Mouse (Mus musculus): Measurements from ENCODE around the gene Trim8.
A peak's percentile ranks its signal among the peaks of the same experiment; 100 is the strongest.

Gene Trim8

DNA sequence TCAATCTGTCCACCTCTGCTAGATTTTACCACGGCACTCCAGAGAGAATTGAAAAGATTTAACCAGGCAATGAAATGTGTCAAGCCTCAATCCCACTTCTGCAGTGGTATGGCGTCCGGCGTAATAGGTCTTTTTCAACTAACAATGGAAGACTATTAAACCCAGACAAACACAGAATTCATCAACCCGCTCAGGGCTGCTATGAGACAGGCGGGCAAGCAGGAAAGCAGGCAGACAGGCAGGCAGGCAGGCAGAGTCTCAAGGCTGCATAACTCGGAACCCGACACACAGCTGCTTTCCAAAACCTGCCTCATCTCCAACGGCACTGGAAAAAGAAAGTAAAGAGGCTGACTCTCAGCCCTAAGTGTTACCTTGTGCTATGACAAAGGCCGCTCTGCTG, 46.6 kb downstream of the Trim8 start:
- no peak for DNase-seq (ENCODE audit: extremely low spot score, low spot score)

DNA sequence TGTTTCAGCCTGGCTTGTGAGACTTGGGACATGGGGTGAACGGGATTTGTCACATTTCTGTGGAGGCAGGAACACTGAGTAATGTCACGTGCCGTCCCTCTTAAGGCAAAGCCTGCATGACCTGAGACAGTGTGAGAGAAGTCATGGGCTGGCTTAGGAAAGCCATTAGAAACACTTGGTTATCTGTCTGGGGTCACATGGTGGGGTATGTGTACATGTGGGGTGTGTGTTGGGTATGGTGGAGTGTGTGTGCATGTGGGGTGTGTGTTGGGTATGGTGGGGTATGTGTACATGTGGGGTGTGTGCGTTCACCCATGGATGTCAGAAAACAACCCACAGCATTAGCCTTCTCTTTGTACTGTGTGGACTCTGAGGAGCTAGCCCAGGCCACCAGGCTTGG, 48.9 kb downstream of the Trim8 start:
- no peak for DNase-seq (ENCODE audit: extremely low spot score, low spot score)

DNA sequence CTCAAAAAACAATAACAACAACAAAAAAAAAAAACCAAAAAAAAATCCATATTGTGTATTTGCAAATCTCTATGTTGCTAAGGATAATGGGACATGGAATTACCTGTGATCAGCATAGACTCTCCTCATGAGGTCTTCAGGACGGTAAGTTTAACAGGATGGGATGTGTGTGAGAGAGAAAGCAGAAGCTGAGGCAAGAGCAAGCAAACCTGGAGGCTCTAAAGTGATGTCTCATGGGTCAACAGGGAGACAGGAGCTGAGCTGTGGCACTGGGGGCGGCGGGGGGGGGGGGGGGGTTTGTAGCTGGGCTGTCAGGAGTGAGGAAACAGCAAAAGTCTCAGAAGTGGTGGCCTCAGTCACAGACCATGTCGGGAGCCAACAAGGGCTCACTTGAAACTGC, 51.0 kb downstream of the Trim8 start:
- no peak for DNase-seq (ENCODE audit: extremely low spot score, low spot score)

DNA sequence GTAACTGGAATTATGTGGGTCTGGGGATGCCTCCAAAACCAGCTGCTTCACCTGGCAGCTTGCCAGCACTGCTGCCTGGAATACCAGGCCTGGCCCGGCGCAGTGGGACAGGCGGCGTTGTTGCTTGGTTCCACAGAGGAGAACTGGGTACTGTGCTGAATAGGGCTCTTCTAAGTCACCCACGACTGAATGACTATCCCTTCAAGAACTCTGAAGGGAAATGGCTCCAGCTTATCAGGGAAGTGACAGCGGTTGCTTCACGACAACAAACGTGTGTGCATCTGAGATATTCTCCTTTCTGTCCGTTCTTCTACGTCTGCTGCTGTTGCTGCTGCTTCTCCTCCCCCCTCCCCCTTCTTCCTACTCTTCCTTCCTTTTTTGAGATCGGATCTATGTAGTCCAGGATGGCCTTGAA, 52.0 kb downstream of the Trim8 start:
- no peak for DNase-seq (ENCODE audit: extremely low spot score, low spot score)

DNA sequence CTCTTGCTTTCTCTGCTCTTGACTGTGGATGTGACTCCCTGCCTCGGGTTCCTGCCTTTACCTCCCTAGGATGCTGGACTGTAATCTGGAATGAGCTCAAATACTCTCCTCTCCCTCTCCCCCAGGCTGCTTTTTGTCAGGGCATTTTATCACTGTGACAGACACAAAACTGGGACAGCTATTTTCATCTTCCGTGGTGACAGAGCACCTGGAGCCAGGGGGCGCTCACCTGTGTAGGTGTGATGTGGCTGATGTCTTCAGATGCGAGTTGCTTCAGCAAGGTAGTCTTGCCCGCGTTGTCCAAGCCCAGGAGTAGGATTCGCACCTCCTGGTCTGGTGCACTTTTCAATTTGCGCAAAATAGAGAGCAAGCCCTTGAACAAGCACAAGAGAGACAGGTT, 56.5 kb downstream of the Trim8 start:
- no peak for DNase-seq (ENCODE audit: extremely low spot score, low spot score)

DNA sequence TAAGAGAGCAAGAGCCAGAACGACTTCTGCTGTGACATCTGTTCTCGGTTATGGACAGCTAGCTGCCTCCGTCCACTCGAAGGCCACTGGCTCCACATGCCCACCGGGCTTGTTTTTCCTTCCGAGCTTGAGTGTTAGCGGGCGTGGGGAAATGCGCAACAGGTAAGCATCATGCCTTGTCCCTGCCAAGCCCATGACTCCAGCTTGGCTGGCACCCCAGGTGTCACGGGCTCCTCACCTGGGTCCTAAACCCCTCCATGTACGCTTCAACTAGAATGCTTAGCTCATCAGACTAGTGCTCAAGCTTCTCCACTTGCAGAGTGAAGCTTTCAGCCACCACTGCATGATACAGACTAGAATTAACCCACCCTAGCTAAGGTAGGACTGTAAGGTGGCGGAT, 57.1 kb downstream of the Trim8 start:
- DNase-seq (ENCODE audit: extremely low spot score, low spot score): no peak

DNA sequence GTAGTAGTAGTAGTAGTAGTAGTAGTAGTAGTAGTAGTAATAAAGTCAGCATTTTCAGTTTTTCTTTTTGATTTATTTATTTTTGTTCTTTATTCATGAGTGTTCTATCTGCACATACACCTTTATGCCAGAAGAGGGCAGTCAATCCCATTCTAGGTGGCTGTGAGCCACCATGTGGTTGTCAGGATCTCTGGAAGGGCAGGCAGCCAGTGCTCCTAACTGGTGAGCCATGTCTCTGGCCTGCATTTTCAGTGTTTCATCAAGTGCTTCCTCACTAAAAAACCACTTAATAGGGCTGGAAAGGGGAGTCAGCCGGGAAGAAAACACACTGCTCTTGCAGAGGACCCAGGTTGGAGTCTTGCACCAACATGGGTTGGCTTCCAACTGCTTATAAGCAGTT, 60.6 kb downstream of the Trim8 start:
- peak; percentile 29 for DNase-seq (ENCODE audit: extremely low spot score, low spot score)

DNA sequence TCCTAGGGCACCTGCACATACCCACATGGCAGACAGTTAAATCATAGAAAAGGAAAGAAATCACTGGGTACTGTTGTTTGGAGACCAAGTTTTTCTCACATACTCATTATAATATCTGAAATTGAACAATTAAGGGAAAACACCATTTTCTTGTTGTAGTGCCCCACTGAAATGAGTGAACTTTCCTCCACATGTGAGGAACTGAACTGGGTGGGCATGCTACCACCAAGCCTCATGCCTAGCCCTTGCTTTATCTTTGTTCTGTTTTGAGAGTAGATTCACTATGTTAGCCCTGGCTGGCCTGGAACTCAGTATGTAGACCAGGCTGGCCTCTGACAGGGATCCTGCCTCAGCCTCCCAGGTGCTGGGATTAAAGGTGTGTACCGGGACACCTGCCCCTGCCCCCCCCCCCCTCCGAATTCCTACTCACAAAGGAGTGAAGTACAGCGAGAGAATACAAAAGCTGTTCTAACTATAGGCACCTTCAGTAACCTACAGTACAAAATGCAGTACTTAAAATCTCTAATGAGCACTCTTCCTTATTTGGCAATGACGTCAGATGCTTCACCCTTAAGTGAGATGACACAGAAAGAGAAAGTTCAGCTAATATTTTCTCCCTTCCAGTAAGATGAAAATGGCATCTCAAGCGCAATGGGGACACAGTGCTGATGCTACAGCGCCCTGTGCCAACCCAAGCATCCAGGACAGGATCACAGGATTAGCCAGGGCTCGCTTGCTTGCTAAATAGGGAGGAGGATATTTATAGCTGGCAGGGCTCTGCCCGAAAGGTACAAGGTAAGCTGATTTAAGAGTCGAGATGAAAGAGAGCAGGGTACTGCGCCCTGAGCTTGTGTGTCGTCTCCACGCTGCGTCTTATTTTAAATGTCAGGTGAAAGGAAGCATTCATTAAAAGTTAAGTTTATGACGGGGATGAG, 61.3 kb downstream of the Trim8 start:
- no peak for DNase-seq (ENCODE audit: extremely low spot score, low spot score)

DNA sequence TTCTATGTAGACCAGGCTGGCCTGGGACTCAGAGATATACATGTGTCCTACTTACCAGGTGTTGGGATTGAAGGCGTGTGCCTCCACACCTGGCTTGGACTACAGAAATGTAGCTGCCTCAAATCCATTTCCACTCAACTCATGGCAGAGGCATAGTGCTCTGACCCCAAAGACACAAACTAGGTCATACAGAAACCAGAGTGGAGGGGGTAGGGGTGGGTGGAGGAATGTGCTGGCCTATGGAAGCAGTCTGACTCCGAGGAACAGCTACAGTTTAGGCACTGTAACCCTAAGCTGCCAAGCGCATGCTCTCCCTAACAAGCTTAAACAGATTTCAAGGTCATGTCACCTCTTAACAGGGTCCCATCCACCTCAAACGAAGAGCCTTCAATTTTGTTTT, 62.1 kb downstream of the Trim8 start:
- no peak for DNase-seq (ENCODE audit: extremely low spot score, low spot score)

DNA sequence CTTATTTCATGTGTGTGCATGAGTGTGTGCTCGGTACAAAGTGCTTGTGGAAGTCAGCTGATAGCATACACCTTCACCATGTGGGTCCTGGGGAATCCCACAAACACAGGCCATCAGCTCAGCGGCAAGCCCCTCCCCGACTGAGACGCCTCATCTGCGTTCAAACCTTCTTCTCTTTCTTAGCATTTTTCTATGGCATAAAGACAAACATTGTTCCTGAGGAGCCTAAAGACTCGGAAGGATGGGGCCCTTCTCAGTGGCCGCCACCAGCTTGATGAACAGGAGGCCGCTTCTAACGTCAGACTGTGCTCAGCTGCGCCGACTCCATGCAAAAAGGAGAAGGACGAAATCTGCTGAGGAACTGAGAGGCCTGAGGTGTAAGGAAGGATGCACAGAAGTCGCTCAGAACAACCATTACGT, 62.6 kb downstream of the Trim8 start:
- no peak for DNase-seq (ENCODE audit: extremely low spot score, low spot score)
